Mouse (Mus musculus) erythroid progenitor cell, adult 5-6 weeks (primary cell): ENCODE results near the gene Fcgbp. TPM values are rescaled to one million over a fixed set of nuclear protein-coding genes. Genes with fewer than 3 reads are reported as not detected.
"Not testable (repeated sequence)": the region's sequence is repeated elsewhere in the genome, so short reads cannot be mapped to it uniquely, and the experiment has no call there.

ENCODE experiments used
- ATAC-seq: replicated peaks from 2 replicates; pipeline ENCODE4 v1.8.0; 2016; ENCODE audit warnings: moderate number of reproducible peaks, mild to moderate bottlenecking, moderate TSS enrichment, inconsistent platforms; ENCODE audit not compliant: poor library complexity, low FRiP score, severe bottlenecking
- total RNA-seq, 2 experiments: library from RNA; stranded (forward) in 1 of 2; stranded (reverse) in 1 of 2; fragments of 150-400 nt in 1 of 2; fragments of 186-747, 209-891 nt in 1 of 2; gene quantifications; 2 replicates each; pipeline versions ENCODE4 v1.2.3 to v1.2.4; 2015 to 2017; ENCODE audit warnings: low replicate concordance in 2 of 2

Gene Fcgbp
- total RNA-seq (2015; ENCODE audit: low replicate concordance) (not detected in 2 replicates), total RNA-seq (2017; ENCODE audit: low replicate concordance) (not detected in 2 replicates)

DNA sequence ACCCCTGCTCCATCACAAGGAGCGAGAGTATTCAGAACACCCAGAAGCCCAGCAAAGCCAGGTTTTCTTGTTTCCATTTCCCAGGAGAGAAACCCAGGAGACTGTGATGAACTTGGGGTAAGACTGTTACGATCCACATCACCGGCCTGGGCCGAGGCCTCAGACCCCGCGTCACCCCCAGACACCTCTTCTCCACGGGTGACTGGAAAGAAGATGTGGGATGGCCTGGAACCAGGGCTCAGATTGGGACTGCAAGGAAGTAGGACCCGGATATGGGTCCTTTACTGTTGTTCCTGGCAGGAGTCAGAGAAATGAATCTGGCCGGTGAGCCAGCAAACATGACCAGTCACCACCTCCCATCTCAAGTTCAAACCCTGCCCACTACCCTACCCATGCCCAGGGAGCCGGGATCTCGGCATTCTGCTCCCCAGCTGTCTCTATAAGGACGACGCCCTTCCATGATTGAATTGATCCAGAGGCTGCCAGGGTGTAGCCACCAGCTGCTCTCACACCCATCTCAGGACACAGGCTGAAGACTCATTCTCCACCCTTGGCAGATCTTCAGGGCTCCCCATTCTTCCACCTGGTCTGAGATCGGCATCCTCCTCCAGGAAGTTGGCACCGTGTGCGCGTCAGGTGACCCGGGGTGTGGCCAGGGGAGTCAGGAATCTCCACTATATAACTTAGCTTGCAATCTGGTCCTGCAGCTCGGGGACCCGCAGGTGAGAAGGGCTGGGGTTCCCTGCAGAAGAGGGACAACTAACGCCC, at the start of gene Fcgbp:
Gene Fcgbp (plus strand): TSS at position 706 of the 768 bp plus-strand sequence.
- ATAC-seq: no peak

DNA sequence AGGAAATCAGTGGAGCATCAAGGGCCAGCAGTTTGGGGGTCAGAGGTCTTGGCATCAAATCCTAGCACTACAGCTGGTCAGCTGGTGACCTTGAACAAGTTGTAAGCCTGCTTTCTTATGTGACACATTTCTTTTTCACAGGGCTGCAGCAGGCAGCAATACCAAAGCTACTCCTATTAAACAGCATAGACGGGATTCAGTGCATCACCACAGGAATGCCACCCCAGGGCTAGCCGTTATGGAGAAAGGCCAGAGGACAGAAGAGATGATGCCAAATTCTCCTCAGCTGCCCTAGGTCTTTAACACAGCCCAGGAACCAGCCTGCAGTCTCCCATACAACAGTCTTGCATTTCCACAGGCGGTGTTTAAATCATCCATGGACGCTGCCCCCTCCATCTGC, 26.5 kb upstream of the Fcgbp start:
- ATAC-seq: no peak

DNA sequence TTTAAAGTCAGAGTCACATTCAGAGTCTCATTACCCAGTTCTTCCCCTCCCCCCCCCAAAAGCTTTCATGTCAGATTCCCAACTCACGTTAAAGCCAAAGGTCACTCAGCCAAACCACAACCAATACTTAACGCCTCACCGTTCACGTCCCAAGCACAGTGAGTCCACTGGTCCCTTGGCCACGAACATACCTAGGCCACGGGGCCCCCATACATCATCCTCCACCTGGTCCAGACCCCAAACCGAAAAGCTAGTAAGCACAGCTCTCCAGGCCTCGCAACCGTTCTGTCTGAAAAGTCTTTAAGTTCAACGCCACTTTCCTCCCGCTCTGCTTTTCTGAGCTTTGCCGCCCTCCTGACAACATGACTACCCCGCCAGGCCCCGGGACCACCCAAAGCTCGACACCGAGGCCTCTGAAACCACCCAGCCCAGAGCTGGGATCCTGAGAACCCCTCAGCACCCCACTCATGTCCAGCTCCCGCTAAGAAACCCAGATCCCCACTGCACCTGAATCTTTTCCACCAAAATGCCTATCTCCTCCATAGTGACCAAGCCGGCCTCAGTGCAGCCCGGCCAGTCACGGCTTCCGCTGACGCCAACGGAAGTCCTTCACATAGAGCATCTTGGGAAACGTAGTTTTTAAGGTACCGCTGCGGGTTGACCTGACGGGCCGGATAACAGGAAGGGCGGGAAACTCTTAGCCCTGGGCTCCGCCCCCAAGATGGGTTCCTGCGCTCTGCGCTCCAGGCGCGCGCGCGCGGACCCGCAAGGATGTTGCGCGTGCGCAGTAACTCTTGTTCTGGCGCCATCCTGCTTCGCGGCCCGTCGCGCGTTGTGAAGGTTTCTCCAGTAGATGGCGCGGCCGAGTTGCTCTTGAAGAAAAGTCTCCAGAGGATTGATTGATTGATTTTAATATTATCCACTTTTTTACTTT, 21.3 kb upstream of the Fcgbp start, which contains the start of gene Psmc4:
Gene Psmc4 (minus strand): TSS at position 626 of the 934 bp plus-strand sequence.
- peak; percentile 99 for ATAC-seq

DNA sequence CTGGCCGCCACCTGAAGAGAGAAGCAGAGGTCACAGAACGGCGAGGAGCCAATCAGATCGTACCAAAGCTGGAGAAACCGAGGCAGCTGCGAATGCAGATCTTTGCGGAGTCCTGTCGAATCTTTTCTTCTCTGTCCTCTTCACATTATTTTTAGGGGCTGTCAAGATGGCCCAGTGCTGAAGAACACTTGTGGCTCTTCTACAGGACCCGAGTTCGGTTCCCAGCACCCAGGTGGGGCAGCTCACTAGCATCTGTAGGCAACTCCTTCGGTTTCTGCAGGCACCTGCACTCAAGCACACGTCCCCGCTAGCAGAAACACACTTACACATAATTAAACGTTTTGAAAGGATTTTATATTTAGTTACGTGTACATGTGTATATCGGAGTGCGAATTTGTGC, 20.5 kb upstream of the Fcgbp start:
- no peak for ATAC-seq

DNA sequence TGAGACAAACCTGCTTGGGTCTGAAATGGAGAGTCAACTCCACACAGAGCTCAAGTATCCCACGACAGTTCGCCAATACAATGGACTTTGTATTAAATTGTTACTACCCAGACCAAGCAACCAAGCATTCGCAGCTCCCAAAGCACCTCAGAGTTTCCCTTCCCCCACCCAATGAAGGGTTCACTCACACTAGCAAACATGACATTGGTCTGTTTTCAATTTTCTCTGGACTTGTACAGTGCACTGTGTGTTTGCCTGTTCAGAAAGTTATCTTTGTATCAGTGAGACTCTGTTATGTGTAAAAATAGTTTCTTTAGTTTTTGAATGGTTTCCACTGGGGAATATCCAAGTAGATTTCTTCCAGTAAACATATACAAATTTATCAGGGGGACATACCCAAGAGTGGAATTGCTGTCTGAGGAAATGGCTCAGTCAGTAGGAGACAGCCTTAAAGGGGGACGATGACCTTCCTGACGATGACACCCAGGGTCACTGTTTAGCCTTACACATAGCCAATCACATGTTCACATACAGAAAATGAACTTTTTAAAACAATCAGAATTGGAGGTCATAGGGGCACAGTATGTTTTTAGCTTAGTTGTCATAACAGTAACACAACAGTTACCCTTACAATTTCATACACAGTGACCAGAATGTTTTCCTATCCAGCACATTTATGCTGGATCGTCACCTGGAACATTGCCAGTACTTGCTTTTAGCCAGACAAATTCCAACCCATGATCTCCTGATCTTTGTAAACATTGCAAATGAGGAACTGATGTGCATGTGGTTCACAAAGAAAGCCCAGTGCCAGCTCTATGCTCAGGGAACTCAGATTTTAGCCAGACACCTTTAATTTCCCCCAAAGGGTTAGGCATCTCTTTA, 17.7 kb upstream of the Fcgbp start:
- no peak for ATAC-seq

DNA sequence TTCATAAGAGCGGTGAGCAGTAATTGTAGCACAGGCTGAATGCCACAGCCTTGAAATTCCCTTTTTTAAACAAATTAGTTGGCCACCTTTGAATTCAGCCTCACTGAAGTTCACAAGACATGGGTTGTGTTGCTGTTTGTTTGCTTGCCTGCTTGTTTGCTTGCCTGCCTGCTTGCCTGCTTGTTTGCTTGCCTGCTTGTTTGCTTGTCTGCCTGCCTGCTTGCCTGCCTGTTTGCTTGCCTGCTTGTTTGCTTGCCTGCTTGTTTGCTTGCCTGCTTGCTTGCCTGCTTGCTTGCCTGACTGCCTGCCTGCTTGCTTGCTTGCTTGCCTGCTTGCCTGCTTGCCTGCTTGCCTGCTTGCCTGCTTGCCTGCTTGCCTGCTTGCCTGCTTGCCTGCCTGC, 11.1 kb upstream of the Fcgbp start:
- ATAC-seq: no peak

DNA sequence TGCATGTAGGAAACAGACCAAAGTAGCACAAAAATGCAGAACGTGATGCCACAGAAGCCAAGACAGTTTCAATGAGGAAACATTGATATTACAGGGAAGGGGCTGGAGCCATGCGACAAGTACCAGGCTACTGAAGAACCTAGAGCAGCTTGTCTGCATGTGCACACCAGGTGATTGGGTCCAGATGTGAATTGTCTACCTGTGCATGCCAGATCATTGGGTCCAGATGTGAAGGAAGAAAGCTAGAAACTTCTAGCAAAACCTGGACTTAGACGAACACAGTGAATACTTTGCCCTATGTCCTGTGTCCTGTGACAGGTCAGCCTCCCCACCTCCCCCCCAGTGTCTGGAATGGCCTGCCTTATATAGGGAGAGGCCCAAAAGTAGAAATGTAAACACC, 2.4 kb upstream of the Fcgbp start:
- no peak for ATAC-seq

DNA sequence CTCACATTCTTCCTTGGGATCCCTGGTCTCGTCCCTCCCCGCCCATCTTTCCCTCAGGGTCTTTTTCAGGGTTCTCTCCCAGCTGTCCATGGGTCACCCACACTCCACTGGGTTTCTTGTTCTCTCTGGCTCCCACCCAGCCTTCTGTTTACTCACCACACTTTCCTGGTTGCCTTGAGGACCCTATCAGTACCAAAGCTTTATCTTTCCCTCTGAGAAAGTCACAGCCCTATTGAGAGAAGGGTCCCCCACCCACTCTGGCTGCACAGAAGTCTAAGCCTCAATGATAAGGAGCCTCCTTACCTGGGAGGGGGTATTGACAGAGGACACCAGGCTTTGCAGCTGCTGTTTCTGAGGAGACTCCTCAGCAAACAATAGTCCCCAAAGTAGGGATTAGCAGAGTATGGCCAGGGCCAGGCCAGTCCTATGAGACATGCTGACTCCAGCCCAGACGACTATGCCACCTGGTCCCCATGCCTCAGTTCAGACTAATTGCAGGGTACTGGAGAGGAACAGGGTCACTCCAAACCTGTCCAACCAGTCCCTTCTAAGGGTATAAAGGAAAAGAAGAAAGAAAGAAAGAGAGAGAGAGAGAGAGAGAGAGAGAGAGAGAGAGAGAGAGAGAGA, 1.4 kb upstream of the Fcgbp start:
- ATAC-seq: no peak

DNA sequence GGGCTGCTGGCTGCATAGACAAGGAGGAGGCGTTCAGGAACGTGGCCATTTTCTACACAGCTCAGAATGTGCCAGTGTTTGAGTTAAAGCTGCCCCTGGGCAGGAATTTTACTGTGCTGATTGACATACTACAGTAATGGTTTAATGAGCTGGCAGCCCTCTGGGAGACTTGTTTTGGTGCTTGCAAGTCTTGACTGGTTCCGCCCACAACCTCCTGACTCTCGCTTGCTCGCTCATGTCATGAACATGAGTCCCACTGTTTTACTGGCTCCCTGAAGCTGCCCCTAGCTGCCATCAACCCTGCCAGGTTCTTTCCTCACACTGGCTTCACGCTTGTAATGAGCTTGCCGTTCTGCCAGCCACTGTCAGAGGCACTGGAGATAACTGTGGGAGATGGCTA, 13.2 kb downstream of the Fcgbp start:
- no peak for ATAC-seq

DNA sequence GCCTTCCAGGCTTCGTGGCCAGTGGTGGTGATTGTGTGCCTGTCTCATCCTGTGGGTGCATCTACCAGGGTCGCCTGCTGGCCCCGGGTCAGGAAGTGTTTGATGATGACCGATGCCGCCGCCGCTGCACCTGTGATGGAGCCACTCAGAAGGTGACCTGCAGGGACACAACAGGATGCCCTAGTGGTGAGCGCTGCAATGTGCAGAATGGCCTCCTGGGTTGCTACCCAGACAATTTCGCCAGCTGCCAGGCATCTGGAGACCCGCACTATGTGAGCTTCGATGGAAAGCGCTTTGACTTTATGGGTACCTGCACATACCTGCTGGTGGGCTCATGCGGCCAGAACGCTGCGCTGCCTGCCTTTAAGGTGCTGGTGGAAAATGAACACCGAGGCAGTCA, 15.2 kb downstream of the Fcgbp start:
- ATAC-seq: 0 out of 2 replicates have a peak, but pooled peaks have one; percentile 25

DNA sequence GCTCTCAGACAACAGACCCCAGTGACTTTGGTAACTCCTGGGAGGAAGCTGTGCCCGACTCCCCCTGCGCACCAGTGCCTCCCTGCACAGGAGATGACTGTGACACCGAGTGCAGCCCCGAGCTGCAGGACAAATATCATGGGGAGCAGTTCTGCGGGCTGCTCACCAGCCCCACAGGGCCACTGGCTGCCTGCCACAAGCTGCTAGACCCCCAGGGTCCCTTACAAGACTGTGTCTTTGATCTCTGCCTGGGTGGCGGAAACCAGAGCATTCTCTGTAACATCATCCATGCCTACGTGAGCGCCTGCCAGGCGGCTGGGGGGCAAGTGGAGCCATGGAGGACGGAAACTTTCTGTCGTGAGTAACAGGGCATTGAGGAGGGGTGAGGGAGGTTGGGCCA, 22.5 kb downstream of the Fcgbp start:
- ATAC-seq: no peak

DNA sequence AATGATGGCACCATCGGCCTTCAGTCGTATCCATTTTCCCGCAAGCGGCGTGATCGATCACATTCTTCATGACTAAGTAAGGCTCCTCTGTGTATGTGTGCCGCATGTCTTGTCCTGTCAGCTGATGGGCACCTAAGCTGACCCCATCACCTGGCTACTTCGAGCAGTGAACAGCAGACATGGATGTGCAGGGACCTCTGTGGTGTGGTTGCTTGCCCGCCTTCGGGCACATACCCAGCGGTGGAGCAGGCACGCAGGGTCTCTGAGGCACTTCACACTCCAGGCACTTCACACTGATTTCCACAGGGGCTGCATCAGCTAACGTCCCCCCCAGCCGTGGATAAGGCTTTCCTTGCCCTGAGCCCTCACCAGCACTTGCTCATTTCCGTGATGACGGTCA, 28.1 kb downstream of the Fcgbp start:
- no peak for ATAC-seq

DNA sequence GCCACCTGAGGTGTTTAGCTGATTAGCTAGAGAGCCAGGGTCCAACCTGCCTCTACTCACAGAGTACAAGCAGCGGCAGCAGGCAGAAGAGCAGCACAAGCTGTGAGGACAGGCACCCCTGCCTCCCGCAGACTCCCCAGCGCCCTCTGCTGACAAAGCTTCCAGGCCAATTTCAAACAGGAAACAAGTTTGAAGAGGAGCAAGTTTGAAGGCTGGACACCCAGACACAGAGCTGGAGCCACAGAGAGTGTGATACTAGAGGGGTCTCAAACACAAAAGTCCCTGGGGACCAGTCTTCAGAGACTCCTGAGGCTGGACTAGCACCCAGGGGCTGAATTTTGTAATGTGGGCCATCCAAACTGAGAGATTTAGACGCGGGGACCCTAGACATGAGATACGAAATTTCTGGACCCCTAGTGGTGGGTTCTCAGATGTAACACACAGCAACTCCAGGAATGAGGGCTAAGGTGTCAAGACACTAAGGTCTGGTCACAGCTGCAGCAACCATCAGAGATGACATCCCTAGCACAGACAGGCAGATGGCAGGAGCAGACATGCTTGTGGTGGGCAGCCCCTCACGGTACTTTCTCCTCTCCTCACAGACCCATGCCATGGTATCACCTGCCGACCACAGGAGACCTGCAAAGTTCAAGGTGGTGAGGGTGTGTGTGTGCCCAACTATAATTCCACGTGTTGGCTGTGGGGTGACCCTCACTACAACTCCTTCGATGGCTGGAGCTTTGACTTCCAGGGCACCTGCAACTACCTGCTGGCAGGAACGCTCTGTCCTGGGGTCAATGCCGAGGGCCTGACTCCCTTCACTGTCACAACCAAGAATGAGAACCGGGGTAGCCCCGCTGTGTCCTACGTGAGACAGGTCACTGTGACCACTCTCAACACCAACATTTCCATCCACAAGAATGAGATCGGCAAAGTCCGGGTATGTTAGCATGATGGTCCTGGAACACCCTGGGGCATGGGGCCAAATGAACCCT, 29.9 kb downstream of the Fcgbp start:
- ATAC-seq: no peak

DNA sequence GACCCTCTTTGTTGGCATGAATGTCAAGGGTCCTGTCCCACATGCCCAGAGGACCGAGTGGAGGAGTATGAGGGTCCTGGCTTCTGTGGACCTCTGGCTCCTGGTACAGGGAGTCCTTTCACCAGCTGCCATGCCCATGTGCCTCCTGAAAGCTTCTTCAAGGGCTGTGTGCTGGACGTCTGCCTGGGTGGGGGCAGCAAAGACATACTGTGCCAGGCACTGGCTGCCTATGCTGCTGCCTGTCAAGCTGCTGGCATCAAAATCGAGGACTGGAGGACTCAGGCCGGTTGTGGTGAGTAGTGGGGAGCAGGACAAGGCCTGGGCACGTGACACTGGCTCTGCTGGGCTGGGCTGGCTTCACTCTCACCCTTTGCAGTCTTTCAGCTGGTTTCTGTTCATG, 31.9 kb downstream of the Fcgbp start:
- ATAC-seq: not testable (repeated sequence)

DNA sequence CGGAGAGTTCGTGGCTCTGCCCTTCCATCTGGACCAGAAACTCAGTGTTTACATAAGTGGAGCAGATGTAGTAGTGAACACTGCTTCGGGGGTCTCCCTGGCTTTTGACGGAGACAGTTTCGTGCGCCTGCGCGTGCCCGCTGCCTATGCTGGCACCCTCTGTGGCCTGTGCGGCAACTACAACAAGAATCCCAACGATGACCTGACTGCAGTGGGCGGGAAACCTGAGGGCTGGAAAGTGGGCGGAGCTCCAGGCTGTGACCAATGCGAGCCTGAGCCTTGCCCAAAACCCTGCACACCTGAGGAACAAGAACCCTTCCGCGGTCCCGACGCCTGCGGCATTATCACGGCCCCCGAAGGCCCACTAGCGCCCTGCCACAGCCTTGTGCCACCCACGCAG, 33.6 kb downstream of the Fcgbp start:
- no peak for ATAC-seq

DNA sequence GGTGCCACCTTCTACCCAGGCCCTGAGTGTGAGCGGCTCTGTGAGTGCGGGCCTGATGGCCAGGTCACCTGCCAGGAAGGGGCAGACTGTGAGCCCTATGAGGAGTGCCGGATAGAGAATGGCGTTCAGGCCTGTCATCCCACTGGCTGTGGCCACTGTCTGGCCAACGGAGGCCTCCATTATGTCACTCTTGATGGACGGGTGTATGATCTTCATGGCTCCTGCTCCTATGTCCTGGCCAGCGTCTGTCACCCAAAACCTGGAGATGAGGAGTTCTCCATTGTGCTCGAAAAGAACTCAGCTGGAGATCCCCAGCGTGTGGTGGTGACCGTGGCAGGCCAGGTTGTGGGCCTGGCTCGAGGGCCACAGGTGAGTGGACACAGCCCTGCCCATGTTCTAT, 35.2 kb downstream of the Fcgbp start:
- no peak for ATAC-seq

DNA sequence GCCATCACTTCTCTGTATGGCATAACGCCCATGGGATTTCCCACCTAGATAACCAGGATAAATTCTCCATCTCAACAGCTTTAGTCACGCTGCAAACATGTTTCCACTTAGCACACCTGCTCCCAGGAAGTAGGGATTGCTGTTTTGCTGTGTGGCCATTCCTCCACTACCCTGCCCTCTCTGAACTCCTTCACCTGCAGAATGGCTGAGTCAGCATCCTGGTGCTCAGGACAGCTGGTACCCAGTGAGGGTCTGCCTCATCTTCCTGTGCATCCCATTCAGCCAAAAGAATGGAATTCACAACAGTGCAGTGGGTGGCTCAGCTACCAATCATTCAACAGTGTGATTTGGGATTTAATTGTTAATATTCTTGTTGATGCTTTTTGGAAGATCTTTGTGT, 43.6 kb downstream of the Fcgbp start:
- ATAC-seq: no peak

DNA sequence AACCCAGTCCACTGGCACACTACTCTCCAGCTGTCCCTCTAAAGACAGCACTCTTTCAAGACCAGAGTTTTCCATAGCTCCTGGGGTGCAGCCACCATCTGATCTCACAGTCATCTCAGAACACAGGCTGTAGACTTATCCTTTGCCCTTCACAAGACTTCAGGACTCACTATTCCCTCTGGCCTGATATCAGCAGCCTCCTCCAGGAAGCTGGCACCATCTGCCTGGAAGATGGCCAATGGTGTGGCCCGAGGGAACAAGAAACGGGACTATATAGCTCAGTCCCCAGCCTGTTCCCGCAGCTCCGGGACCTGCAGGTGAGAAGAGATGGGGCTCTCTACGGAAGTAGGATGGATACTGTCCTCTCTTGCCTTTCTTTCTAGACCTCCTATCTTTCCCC, 58.1 kb downstream of the Fcgbp start, which contains the start of gene 9530053A07Rik:
Gene 9530053A07Rik (plus strand): TSS at position 301 of the 400 bp plus-strand sequence.
- no peak for ATAC-seq
